Mouse (Mus musculus): ENCODE results near the gene Glt8d1.
A peak's percentile ranks its signal among the peaks of the same experiment; 100 is the strongest.

Glt8d1 gene

GRCm38 (mm10) chr14:31001307-31002205 is at the start of gene Glt8d1, which contains the start of gene Spcs1:
TSS of gene Glt8d1 (plus strand) at chr14:31001400.
TSS of gene Spcs1 (minus strand) at chr14:31001672.
- DNase-seq = peak; percentile 84

DNA sequence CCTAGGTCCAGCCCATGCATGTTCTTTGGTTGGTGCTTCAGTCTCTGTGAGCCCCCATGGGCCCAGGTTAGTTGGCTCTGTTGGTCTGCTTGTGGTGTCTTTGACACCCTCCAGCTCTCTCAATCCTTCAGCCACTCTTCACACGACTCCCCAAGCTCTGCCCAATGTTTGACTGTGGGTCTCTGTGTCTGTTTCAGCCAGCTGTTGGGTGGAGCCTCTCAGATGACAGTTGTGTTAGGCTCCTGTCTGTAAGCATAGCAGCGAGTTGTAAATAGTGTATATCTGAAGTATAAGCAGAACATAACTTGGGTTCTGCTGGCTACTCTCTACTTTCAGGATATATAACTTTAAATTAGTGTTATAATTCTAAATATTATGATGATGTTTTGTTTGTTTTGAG is 42.7 kb upstream of the Glt8d1 start:
- no peak for DNase-seq

DNA sequence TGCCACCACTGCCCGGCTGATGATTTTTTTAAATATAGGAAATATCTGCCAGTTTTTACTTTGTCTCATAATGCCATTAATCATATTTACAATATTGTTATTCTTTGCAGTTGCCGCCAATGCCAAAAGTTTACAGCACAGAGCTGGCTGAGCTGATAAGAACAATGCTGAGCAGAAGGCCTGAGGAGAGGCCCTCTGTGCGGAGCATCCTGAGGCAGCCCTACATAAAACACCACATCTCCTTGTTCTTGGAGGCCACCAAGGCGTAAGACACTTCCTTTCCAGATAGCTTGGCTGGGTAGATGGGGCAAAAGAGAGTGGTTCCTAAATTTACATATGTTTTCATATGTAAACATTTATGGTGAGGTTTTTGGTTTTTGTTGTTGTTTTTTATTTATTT is 42.2 kb upstream of the Glt8d1 start:
- DNase-seq = no peak

- DNase-seq = no peak
These were observed 40.8 kb upstream of the Glt8d1 start for GRCm38 (mm10) chr14:30960366-30960765.

DNA sequence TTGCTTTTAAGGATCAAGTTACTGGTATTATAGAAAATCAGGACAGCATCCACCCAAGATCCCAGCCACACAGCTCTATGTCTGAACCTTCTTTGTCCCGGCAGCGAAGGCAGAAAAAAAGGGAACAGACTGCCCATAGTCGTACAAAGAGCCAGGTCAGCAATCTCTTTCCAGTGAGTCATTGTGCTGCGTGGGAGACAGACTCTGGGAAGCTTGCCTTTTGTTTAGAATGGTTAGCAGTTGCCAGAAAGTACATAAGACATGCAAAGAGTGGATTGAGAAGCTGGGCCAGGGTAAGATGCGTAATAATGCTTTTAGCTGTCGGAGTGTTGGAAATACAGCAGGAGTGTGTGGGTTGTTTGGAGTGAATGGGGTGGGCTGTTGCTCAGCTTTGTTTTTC is 27.0 kb upstream of the Glt8d1 start:
- no peak for DNase-seq

DNA sequence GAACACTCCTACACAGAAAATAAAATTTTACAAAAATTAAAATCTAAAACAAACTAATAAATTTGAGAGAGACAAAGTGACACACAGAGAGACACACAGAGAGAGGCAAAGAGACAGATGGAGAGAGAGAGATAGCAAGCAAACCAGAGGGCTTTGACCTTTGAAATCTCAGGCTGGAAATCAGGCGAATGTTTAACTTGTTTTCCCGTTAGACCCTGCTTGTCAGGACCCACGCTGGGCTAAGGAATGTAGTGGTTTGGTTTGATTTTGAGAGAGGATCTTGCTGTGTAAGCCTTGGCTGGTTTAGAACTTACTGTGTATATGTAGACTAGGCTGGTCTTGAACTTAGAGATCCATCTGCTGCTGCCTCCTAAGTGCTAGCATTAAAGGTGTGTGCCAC is 25.0 kb upstream of the Glt8d1 start:
- no peak for DNase-seq

DNA sequence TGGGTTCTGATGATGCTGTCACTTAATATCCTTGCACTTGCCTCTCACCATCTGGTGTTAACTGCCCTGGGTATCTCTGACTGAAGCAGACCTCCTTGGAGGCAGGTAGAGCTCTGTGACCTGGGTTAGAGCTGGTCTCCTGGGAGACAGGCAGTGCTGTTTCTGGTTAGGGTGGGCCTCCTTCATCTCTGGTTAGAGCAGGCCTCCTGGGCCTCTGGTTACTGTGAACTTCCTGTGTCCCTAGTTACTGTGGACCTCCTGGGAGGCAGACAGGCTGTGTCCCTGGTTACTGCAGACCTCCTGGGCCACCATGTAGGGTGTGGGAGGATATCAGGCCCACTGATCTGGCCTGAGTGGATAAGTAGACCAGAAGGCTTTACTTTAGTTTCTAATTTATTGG is 4.8 kb upstream of the Glt8d1 start:
- DNase-seq = no peak

DNA sequence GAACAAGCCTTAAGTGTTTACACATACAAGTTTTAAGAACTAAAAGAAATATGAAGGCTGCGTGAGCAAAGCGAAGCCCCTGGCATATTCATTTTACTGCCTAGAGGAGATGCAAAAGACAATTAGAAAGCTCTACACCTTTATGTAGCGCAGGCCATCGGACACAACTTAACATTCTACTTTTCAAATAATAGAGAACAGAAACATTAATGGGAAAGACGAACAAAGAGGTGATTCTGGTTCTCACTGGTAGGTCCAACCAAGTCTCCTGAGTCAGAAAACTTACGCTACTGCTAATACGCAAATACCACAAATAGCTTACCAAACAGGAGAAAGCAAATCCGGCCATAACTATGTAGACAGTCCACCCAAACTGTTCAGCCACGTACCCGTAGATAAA is 844 bp upstream of the Glt8d1 start:
- DNase-seq = no peak

DNA sequence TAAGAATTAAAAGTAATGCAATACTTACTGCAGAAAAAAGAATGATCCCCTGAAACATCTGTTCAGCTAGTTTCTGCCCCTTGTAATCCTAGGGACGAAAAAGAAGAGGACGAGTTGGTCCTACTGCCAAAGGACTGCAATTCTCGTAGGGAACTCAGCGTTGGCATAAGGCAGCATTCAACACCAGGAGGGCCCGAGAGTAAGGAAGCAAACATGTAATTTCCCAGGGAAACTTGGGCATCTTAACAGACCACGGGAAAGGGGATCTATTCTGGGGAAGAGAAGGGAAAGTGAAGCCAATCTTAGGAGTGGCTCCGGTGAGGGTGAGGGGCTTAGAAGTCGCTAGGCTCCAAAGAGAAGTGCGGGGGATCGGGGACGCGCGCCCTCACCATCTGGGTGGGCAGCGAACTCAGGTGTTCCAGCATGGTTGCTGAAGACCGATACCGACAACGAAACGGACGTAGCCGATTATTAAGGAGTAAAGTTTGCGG is 339 bp upstream of the Glt8d1 start:
- no peak for DNase-seq

- no peak for DNase-seq
These were observed 3.3 kb downstream of the Glt8d1 start for GRCm38 (mm10) chr14:31004527-31004926.

GRCm38 (mm10) chr14:31006779-31007178 is 5.6 kb downstream of the Glt8d1 start:
- DNase-seq = no peak

GRCm38 (mm10) chr14:31011588-31011987 is 10.4 kb downstream of the Glt8d1 start:
- DNase-seq = no peak

- no peak for DNase-seq
These were observed 12.7 kb downstream of the Glt8d1 start for GRCm38 (mm10) chr14:31013928-31014327.

DNA sequence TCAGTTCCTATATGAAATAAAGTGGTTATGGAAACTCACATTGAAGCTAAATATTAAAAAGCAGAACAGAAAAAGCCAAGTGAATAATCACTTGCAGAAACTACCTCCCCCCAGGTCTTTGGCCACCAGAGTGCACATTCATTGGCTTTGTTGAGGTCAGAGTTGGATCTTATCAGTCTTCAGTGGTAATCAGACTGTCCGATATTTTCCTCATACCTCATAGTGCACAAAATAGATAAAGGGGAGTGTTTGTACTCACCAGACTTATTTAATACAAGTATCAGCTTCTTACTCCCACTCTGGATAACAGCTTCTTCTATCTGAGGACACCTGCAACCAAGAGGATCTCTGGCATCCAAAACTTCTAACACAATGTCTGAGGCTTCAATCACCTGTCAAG is 14.9 kb downstream of the Glt8d1 start:
- no peak for DNase-seq

DNA sequence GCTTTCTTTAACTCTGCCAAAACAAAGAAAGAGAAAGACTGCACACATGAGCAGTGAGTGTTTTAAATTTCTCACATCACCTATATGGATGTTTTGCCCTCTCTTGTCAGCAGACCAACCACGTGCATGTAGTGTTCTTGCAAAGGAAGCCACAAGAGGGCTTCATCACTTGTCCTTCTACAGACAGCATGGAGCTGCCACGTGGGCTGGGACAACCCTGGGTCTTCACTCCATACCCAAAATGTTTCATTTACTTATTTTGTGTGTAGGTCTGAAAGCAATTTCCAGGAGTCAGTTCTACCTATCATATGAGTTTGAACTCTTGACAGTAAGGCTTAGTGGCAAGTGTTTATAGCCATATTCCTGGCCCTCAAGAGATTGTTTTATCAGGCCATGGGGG is 16.7 kb downstream of the Glt8d1 start:
- DNase-seq = no peak

GRCm38 (mm10) chr14:31018860-31019291 is 17.7 kb downstream of the Glt8d1 start, which contains the start of the genes Pbrm1 and Gnl3:
TSS of gene Pbrm1 (plus strand) at chr14:31019138.
TSS of gene Gnl3 (minus strand) at chr14:31019152.
- peak; percentile 98 for DNase-seq

- peak; percentile 58 for DNase-seq
These were observed 18.4 kb downstream of the Glt8d1 start for GRCm38 (mm10) chr14:31019331-31020205.

GRCm38 (mm10) chr14:31022579-31022978 is 21.4 kb downstream of the Glt8d1 start:
- no peak for DNase-seq

- no peak for DNase-seq
These were observed 24.6 kb downstream of the Glt8d1 start for GRCm38 (mm10) chr14:31025785-31026184.

DNA sequence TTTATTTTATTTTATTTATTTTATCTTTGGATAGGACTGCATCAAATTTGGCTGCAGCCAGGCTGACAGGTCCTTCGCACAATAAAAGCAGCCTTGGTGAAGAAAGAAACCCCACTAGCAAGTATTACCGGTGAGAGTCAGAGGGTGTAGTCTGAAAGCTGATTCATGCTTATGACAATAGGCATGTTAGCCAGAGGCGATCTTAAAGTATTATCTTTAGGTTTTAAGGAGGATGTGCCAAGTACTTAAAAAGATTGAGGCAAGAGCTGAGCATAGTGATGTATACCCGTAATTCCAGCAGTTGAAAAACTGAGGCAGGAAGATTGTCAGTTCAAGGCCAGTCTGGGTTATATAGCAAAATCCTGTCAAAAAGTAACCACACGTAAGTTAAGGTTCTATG is 44.1 kb downstream of the Glt8d1 start:
- DNase-seq = no peak

- no peak for DNase-seq
These were observed 44.6 kb downstream of the Glt8d1 start for GRCm38 (mm10) chr14:31045817-31046216.

Measured in right cerebral cortex, postnatal 14 days (tissue).